Comparison of ENCODE assay signal across 8 mouse cellular contexts in the genomic region with DNA sequence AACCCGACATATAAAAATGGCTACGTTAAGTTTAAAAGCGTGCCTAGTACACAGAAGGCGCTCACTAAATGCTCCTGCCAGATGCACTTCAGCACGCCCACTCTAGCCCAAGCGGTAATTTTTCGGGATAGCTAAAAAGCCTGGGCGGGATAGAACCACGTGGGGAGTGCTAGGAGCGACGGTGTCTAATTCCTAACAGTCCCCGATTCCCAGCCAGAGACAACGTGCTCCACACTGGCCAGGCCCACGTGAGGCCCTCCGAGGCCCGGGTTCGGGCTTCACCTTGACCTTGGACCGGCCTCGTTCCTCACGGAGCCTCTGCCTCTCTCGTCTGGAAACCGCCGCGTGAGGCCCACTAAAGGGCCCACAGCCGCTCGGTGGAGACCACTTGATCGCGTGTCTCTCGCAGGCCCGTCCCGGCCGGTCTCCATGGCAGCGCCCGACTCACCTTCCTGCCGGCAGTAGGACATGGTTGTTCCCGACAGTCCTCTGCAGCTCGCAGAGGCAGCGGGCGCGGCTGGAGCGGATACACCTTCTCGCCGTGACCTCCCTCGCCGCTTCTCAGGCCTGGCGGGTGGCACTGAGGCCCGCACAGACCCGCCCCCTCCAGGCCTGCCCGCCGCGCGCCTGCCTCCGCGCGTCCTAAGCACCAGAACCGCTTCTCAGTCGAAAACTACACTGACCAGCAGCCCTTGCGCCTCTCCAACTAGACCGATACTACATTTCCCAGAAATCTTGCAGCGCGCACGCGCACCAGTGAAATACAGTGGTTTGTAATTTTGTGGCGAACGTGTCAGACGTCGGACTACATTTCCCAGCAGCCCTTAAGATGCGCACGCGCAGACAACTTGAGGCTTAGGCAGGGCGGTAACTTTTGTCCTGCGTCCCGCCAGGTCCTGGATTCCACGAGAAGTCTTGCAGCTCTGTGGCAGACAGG. TPM values are rescaled to one million over a fixed set of nuclear protein-coding genes. Genes with fewer than 3 reads are reported as not detected.
DNase-seq lines count a peak whose midpoint lies in the region; ATAC-seq and TF ChIP-seq lines count a peak whose summit lies in the region.

A gene (minus strand): TSS at position 679 of the 937 bp plus-strand sequence.
A gene (plus strand): TSS at position 836 of the 937 bp plus-strand sequence.

- no peak for TF ChIP-seq CTCF in Patski (IDR thresholded peaks at IDR 0.05)

- H3K27ac ChIP-seq in hindbrain, embryonic 13.5 days = peak within 1 kb of the TSS; percentile 83

- peak within 1 kb of the TSS; percentile 83 for H3K9ac ChIP-seq in hindbrain, embryonic 13.5 days

- peak; percentile 88 for ATAC-seq in Patski
- peak; percentile 96 for ATAC-seq in hindbrain, embryonic 13.5 days (ENCODE audit: low FRiP score)

- H3K4me3 ChIP-seq in hindbrain, embryonic 13.5 days = peak within 1 kb of the TSS; percentile 81

- peak within 1 kb of the TSS; percentile 85 for H3K4me2 ChIP-seq in hindbrain, embryonic 13.5 days

- WGBS in hindbrain, embryonic 13.5 days = under 1% methylated on average over 74 of the region's 74 CpGs

- peaks cover 19% of the 10 kb centered on the region for H3K36me3 ChIP-seq in hindbrain, embryonic 13.5 days

- peak; percentile 99 for DNase-seq in Patski (ENCODE audit: low read depth, low spot score)
- peak; percentile 98 to 99 for DNase-seq in cerebellum, postnatal 14 days
- DNase-seq in frontal cortex, postnatal 14 days (ENCODE audit: low spot score in 2 of 2) = peak; percentile 97 to 99
- peak; percentile 91 to 95 for DNase-seq in layer of hippocampus, postnatal 25 days (ENCODE audit: extremely low spot score in 1 of 2, low spot score in 1 of 2)
- peak; percentile 99 for DNase-seq in lung, postnatal 25 days (ENCODE audit: low spot score)
- peak; percentile 99 for DNase-seq in retina, embryonic 14.5 days (ENCODE audit: low spot score)
- DNase-seq in thymus, postnatal 4 days = peak; percentile 97

- POLR2A ChIA-PET in Patski (lab: Charles Lee) = interaction anchor here (0.9 kb wide), 1 partner anchor 14 kb away, joined by 3 read pairs; no protein-coding TSS in a partner anchor

- H3K27me3 ChIP-seq in Patski = no peaks in the 10 kb centered on the region
- H3K27me3 ChIP-seq in hindbrain, embryonic 13.5 days = no peaks in the 10 kb centered on the region

- H3K9me3 ChIP-seq in hindbrain, embryonic 13.5 days = no peaks in the 10 kb centered on the region

- H3K4me1 ChIP-seq in hindbrain, embryonic 13.5 days (replicated peaks) = peaks cover 36% of the 10 kb centered on the region

- in situ Hi-C loops in Patski (cut with MboI; ENCODE audit: low pct_unique_long_range_greater_than_20kb) = no loop called here

- CTCF ChIA-PET in Patski (lab: Charles Lee) = interaction anchor here (0.7 to 1.0 kb wide), 2 partner anchors 15 to 36 kb away, joined by 4 to 5 read pairs; no protein-coding TSS in a partner anchor

RNA-seq across cellular contexts. Expression of the first gene that starts in this region (rescaled TPM):
- polyA plus RNA-seq in Patski (2021) = 24.0 TPM
- polyA plus RNA-seq in hindbrain, embryonic 13.5 days (2015; fragmentation: Nextera tagmentation; extraction: Ambion mirVana) = 29.9 and 30.4 TPM in 2 replicates
- total RNA-seq in layer of hippocampus, postnatal 25 days (2021) = 10 to 100 TPM; 18.9 to 19.7 TPM

RNA-seq across cellular contexts. Expression of the second gene that starts in this region (rescaled TPM):
- polyA plus RNA-seq in Patski (2021) = 59.2 TPM
- polyA plus RNA-seq in hindbrain, embryonic 13.5 days (2015; fragmentation: Nextera tagmentation; extraction: Ambion mirVana) = 43.5 and 44.3 TPM in 2 replicates
- 10 to 100 TPM; 30.8 to 32.0 TPM for total RNA-seq in layer of hippocampus, postnatal 25 days (2021)

Comparison
In these comparisons a context has a peak if more than half of its experiments do, and no peak if none do; other contexts are left out.
1. Peak in every context shown above with its lines: DNase-seq, ATAC-seq, H3K4me3 ChIP-seq and H3K27ac ChIP-seq.